Mouse (Mus musculus) myocyte (in vitro differentiated cells): Measurements from ENCODE around the gene Dusp15.

ENCODE experiments used
- E2F4 ChIP-seq: IDR thresholded peaks from one replicate; pipeline ENCODE4 v1.6.1; 2011; ENCODE audit warnings: mild to moderate bottlenecking, control low read depth, moderate library complexity; ENCODE audit not compliant: insufficient read depth
- MAX ChIP-seq: IDR thresholded peaks from one replicate; pipeline ENCODE4 v1.6.1; 2011; ENCODE audit warnings: low read depth, mild to moderate bottlenecking, control low read depth
- POLR2A ChIP-seq: IDR thresholded peaks from one replicate; pipeline ENCODE4 v1.6.1; 2011; ENCODE audit warnings: low read depth, mild to moderate bottlenecking, control low read depth, moderate library complexity; ENCODE audit not compliant: insufficient read length
- POLR2AphosphoS2 ChIP-seq: IDR thresholded peaks from one replicate; pipeline ENCODE4 v1.6.1; 2011; ENCODE audit warnings: low read depth, control low read depth; ENCODE audit not compliant: insufficient read length
- TCF12 ChIP-seq: IDR thresholded peaks from one replicate; pipeline ENCODE4 v1.6.1; 2011; ENCODE audit warnings: mild to moderate bottlenecking, control low read depth; ENCODE audit not compliant: poor library complexity, insufficient read depth, severe bottlenecking
- USF1 ChIP-seq: IDR thresholded peaks from one replicate; pipeline ENCODE4 v1.6.1; 2011; ENCODE audit warnings: low read depth, mild to moderate bottlenecking, control low read depth, moderate library complexity

DNA sequence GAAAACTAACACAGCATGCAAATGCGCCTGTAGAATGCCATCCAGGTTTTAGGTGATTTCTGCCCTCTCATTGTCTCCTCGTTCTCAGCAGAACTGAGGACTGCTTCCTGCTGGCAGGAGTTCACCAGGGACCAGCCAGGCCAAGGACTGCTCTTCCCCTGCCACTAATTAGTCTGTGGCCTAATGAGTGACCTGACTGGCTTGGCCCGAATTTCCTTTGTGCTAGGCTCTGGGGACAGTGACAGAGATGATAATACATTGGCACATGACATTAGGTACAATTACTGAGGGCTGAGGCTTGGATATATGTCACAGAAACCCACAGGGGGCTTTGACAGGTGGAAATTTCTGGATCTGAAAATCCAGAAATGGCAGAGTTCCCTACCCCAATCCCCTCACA lies 25.5 kb upstream of the Dusp15 start:
- no peak for TF ChIP-seq TCF12
- no peak for TF ChIP-seq POLR2A
- no peak for TF ChIP-seq MAX
- no peak for TF ChIP-seq POLR2AphosphoS2
- TF ChIP-seq E2F4, result no peak
- TF ChIP-seq USF1, result no peak
